Mouse (Mus musculus) spleen, adult 18-20 months (tissue): Measurements from ENCODE around the gene Acaca.
"Not testable (repeated sequence)": the region's sequence is repeated elsewhere in the genome, so short reads cannot be mapped to it uniquely, and the experiment has no call there.

Experiments used
- DNase-seq, 2 experiments: peaks; one replicate each; pipeline ENCODE4 v3.0.0; 2022; ENCODE audit warnings: mixed read lengths in 2 of 2

The Acaca gene

GRCm38 (mm10) chr11:84344522-84345236, 215.2 kb downstream of the Acaca start:
- DNase-seq, result no peak

GRCm38 (mm10) chr11:84347766-84348165, 218.3 kb downstream of the Acaca start:
- no peak for DNase-seq

- DNase-seq, result no peak
Measured at GRCm38 (mm10) chr11:84348843-84349825, 219.7 kb downstream of the Acaca start.

GRCm38 (mm10) chr11:84351150-84351549, 221.7 kb downstream of the Acaca start:
- peak; percentile 5 to 20 for DNase-seq

- DNase-seq, result no peak
Measured at GRCm38 (mm10) chr11:84353058-84353726, 223.7 kb downstream of the Acaca start.

- DNase-seq, result no peak
Measured at GRCm38 (mm10) chr11:84357304-84357703, 227.8 kb downstream of the Acaca start.

GRCm38 (mm10) chr11:84357771-84358170, 228.3 kb downstream of the Acaca start:
- DNase-seq, result no peak

- DNase-seq, result no peak
Measured at GRCm38 (mm10) chr11:84361551-84361950, 232.1 kb downstream of the Acaca start.

GRCm38 (mm10) chr11:84362633-84363243, 233.3 kb downstream of the Acaca start:
- no peak for DNase-seq

GRCm38 (mm10) chr11:84365313-84365712, 235.8 kb downstream of the Acaca start:
- DNase-seq, result no peak

GRCm38 (mm10) chr11:84368902-84369301, 239.4 kb downstream of the Acaca start:
- DNase-seq, result no peak

- no peak for DNase-seq
Measured at GRCm38 (mm10) chr11:84373122-84373521, 243.7 kb downstream of the Acaca start.

GRCm38 (mm10) chr11:84375951-84376496, 246.6 kb downstream of the Acaca start:
- DNase-seq, result no peak

- DNase-seq, result no peak
Measured at GRCm38 (mm10) chr11:84376510-84377365, 247.3 kb downstream of the Acaca start.

- no peak for DNase-seq
Measured at GRCm38 (mm10) chr11:84382450-84382849, 253.0 kb downstream of the Acaca start.

GRCm38 (mm10) chr11:84383891-84384290, 254.4 kb downstream of the Acaca start:
- no peak for DNase-seq

GRCm38 (mm10) chr11:84389332-84389731, 259.9 kb downstream of the Acaca start:
- DNase-seq, result no peak

GRCm38 (mm10) chr11:84391126-84391525, 261.7 kb downstream of the Acaca start:
- DNase-seq, result no peak

- DNase-seq, result not testable (repeated sequence)
Measured at GRCm38 (mm10) chr11:84392066-84392465, 262.6 kb downstream of the Acaca start.

GRCm38 (mm10) chr11:84393571-84393970, 264.1 kb downstream of the Acaca start:
- DNase-seq, result no peak

- DNase-seq, result no peak
Measured at GRCm38 (mm10) chr11:84395010-84395409, 265.5 kb downstream of the Acaca start.
